Mouse (Mus musculus) cerebellum, adult 11 months (tissue): ENCODE results near the gene Cask.

Source experiments
- DNase-seq: peaks from one replicate; pipeline ENCODE4 v3.0.0; 2022

The Cask gene

DNA sequence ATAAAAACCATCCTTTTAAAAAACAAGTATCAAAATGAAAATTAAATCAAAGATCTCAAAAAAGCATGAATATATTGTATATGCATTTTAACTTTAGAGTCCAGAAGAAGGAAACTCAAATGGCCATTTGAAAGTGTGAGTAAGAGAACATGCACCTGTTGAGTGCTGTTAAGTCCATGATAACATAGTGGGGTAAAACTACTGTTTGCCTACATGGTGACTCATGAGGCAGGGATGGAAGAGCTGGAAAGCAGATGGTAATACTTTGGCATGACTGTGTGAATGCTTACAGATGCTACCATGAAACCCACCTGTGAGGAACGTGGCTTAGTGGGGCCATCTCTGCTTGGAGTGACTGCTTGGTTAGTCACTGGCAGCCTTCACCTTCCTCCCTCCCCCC, 132.9 kb downstream of the Cask start:
- no peak for DNase-seq

DNA sequence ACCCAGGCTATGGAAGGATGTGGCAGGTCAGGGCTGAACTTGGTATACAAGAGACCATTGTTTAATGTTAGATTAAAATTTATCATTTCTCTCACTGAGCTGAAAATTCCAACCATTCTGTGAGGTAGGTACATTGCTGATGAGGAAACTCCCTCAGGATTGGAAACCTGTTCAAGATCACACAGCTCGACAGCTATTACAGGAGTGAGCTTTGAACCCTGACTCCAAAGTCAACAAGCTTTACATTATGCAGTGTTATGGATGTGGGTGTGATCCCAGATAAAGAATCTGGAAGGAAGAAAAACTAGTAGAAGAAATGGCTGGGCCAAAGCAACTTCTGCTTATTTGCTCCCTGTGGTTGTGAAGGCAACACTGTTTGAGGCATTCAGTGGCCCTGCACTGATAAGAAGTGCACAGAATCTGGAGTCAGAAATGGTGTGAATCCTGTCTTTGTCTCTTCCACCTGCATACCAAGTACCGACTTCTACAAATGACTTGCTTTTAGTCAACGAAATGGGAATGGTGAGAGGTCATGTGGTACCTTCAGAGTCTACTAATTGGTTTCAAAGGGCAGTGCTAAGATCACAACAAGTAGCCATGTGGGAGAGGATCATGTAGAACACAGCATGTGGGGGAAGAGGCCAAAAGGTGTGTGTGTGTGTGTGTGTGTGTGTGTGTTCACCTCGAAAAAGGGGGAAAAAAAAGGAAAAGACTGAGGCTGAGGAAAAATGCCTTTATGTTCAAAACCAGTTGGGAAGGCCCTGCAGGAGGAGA, 134.2 kb downstream of the Cask start:
- DNase-seq = no peak

- peak; percentile 41 for DNase-seq
These were observed 141.0 kb downstream of the Cask start for GRCm38 (mm10) chrX:13710174-13710573.

DNA sequence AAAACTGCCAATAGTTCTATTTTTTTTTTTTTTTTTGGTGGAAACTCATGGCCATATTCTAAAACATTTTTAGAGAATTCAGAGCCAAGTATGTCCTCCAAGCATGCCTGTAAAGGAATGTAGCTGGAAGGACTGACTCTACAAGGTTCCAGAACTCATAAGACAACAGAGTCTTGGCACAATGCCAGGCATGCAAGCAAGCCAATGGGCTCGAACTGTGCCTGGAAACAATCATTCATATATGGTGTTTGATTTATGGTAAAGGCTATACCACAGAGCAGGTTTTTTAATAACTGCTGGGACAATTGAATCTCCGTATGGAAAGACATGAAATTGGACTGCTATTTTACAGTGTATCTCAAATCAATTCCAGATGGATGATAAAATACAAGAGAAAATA, 146.1 kb downstream of the Cask start:
- DNase-seq = no peak

DNA sequence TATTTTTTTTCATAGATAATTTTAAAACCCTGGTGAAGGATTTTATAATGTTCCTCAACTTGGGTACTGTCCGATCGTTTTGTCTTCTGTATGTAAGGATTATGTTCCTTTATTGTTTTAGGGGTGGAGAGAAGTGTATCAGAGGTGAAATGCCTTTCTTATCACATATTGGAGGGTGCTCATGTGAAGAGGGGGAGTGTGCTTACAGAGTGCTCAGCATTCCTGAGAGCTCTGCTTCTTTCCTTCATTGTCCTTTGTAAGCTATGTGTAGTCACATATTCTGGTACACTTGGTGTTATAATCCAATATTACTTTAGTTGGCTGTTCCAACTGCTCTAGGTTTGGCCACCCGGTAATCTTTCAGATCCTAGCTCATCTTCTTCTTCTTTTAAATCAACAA, 150.5 kb downstream of the Cask start:
- DNase-seq = no peak

DNA sequence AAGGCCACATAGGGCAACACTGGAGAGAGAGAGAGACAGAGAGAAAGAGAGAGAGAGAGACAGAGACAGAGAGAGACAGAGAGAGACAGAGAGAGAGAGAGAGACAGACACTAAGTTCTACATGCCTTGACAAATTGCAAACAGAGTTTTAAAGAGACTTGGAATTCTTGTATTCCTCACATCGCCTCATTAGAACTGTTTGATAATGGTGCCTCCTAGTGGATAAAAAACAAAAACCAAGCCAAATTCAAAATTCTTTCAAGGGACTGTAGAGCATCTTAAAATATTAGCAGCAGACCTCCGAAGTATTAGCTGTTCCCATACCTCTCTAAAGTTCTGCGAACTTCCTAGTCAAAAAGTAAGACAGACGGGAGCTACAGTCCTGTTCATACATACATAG, 159.3 kb downstream of the Cask start:
- DNase-seq = no peak

DNA sequence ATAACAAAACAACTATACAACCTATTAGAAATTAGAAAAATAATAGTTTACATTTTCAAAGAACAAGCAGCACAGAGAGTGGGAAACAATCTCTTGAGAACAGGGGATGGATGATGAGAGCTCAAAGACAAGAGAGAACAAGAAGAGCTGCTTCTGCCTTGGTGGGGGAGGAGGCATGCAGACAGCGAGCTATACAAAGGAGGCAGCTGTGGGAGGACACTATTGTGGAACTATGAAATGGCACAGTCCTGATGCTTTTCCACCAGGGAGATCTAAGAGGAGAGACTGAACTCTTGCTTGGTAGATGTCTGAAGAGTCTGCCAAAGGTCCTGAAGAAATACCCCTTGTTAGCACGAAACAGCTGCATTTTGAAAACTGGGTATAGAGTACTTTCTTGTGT, 162.8 kb downstream of the Cask start:
- DNase-seq = no peak

DNA sequence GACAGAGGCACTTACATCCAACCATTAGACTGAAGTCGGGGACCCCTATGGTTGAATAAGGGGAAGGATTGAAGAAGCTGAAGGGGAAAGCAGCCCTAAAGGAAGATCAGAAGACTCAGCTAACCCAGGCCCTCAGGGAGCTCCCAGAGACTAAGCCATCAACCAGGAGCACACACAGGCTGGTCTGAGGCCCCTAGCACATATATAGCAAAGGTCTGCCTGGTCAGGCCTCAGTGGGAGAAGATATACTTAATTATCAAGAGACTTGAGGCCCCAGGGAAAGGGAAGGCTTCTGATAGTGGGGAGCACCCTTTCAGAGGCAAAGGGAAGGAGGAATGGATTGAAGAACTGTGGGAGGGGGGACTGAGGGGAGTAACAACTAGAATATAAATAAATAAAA, 164.6 kb downstream of the Cask start:
- no peak for DNase-seq

DNA sequence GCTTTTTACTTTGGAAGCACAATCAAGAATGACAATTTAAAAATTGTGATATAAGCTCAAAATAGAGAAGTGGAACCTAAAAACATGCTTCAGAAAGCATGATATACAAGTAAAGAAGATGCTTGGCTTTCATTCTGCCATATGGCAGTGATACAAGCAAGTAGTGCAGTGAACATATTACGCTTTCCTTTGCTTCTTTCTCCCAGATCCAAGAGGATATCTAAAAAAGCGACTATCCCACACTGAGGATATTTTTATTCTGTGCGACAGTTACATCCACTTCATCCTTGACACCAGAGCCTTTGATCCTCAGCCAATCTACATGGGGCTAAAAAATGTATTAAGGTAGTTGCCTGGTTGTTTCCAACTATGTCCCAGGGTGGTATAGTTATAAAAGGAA, 169.4 kb downstream of the Cask start:
- no peak for DNase-seq

DNA sequence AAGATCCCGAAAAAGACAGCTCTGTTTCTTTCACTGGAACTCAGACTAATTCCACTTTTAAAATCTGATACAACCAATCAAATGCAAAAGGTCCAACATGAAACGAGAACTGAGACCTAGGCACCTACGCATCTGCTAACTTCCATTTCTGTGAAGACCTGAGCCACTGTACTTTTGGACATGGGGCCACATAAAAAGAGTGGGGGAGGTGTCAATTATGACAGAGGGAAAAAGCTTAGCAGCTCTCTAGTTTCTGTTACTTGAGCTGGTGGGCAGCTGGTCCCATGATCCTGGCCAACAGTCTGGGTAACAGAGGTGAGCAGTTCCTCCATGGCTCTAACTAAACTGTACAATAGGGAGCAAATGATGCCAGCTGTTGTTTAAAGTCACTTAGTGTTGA, 178.2 kb downstream of the Cask start:
- DNase-seq = no peak

DNA sequence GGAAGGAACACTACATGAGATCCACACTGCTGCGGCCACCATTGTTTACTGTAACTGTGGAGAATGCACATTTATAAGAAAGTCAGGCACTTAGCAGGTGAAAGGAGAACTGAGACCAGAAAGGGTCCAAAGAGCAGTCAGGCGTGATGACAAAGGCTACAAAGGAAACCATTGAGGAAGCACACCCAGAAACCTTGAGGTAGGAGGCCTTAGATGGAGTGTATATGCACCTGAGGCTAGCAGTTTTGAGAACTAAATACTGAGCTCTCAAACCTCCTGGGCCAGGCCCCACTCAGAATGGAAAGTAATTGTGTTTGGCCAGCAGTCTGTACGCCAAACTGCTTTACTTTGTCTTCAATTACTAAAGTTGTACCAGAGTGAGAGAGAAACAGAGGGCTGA, 180.8 kb downstream of the Cask start:
- DNase-seq = no peak

DNA sequence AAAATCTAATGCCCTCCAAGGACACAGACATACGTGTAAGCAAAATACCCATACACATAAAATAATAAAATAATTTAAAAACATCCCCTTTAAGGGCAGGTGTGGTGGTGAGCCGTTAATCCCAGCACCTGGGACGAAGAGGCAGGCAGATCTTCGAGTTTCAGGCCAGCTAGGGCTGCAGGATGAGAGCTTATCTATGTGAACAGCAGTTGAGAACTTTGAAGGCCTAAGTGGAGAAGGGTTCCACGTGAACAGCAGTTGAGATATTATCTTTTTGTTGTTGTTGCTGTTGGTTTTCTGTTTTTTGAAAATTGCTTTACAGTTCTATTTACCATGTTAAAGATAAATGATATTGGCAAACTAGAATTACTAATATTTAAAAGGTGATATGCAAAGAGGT, 182.3 kb downstream of the Cask start:
- DNase-seq = no peak

DNA sequence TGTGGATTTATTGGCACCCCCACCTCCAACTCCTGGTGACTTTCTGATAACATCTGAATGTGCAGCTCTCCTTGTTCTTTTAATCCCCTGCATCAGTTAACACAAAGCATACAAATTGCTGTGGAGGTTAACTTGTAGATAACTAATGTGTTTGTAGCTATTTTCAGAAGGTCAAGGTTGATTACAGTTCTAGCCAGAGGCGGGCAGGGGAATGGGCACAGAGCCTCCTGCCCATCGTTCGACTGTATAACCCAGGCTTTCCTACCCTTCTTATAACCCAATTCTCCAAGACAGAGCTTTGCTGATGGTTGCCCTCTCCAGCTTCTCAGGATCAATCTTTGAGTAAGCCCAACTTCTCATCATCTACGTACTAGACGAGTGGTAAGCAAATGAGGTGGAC, 190.1 kb downstream of the Cask start, which contains the start of gene Gpr82:
TSS of gene Gpr82 (plus strand) at position 301 of the 400 bp plus-strand sequence.
- no peak for DNase-seq

- DNase-seq = no peak
These were observed 191.8 kb downstream of the Cask start for GRCm38 (mm10) chrX:13659201-13659890.

DNA sequence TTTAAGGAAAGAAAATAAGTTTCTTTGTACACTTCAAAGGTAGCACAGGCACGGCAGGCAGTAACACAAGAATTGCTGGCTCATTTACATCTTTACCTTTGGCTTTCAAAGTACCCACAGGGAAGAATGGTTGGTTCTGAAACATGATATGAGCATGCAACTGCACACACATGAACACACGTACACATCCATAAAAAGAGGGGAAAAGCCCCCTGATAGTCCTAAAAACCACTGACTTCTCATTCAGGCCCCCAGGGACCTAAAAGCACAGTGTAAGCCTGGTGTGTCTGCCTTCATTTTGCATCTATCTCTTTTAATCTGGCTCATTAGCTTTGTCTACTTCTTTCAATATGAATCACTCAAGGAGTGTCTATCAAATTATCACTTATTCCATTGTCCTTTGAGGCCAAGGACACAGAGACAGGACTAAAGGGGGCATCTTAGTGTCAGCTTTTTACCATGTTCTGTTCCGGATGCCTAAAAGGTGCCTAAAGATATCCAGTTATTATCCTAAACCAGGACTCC, 192.5 kb downstream of the Cask start:
- DNase-seq = no peak

GRCm38 (mm10) chrX:13656721-13657120, 194.4 kb downstream of the Cask start:
- peak; percentile 23 for DNase-seq

DNA sequence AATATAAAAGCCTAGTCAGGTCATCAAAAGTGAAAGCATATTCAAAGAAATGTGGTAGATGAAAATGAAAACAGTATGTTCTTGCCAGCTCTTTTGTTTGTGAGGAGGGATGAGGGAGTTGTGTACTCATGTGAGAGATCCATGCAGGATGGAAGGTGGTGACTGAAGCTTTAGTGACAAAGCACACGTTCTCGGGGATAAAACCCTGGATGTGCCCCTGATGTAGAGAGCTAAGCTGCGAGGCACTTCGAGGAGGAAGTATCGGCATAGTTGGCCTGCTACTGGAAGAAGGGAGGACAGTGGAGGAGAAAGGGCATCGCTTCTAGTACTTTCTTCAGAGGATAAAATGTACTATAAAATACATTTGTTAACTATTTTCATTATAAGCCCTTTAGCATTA, 195.3 kb downstream of the Cask start:
- no peak for DNase-seq

DNA sequence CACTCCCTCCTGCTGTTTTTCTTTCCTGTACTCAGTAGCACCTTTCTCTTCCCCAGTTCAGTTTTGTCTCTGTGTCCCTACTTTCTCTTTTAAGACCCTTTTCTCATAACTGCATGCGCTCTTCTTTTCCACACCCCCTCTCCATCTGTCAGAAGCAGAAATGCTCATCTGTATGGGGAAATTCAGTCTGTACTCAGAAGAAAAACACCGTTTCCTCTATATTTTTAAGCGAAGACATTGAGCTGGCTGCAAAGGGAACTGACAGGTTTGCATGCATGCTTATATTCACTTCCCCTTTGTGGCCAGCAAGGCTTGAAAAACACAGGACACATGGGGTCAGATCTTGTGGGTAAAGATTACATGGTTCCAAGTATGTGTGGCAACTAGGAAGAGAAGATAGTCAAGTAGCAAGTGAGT, 196.2 kb downstream of the Cask start:
- DNase-seq = no peak

GRCm38 (mm10) chrX:13652291-13652690, 198.9 kb downstream of the Cask start:
- DNase-seq = no peak

GRCm38 (mm10) chrX:13651889-13652288, 199.3 kb downstream of the Cask start:
- DNase-seq = no peak

DNA sequence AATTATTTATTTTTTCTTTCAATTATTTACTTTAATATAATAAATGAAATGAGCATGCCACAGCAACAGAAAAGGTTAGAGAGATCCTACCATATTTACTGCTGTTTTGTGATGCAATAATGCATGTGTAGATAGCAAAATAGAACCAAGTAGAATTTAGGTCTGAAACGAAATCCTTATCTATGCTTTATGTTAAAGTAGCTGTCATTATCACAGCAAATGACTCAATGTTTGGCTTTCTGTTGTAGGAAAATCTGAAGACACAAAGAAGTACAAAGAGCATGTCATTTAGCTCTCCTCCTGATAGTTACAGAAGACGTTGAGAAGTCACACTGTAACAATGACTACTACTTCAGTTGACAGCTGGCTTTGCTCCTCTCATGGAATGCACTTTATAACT, 212.3 kb downstream of the Cask start:
- DNase-seq = no peak

- DNase-seq = no peak
These were observed 214.8 kb downstream of the Cask start for GRCm38 (mm10) chrX:13636398-13636797.

- DNase-seq = no peak
These were observed 219.4 kb downstream of the Cask start, which contains the start of gene Gpr34 for GRCm38 (mm10) chrX:13631599-13632283. Gpr34 (plus strand) TSS chrX:13632089.

DNA sequence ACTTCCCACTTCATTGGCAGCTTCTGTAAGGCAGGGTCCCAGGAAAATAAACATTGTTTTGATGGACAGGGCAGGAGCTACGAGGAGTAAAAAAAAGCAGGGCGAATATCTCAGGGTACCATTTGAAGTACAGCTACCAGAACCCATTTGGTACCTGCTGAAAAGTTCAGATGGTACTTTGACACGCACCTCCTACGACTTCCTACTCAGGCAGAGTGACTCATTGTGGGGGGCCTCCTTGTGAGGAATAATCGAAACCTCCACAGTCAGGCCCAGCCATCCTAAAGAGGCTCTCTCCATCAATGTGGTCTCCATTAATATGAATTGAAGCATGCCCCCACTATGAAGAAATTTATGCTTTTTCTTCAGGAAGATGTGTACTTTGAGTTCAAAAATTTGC, 228.5 kb downstream of the Cask start:
- DNase-seq = no peak
